Mouse (Mus musculus) stomach, postnatal 0 days (tissue): ENCODE measurements around the gene Il25. TPM values are rescaled to one million over a fixed set of nuclear protein-coding genes. Genes with fewer than 3 reads are reported as not detected.
"Not testable (repeated sequence)": the region's sequence is repeated elsewhere in the genome, so short reads cannot be mapped to it uniquely, and the experiment has no call there.

Experiments
- ATAC-seq: fragments of 200-750 bp; cut with Nextera tagmentation; 2 replicates; pipeline ENCODE4 v1.8.0; 2017; ENCODE audit not compliant: low FRiP score, low TSS enrichment
- DNase-seq: peaks from one replicate; pipeline ENCODE4 v3.0.0-alpha.2; 2016; ENCODE audit warnings: low spot score
- H3K27ac ChIP-seq: fragments of 300-500 bp; sonication (generic); replicated peaks from 2 replicates; pipeline ENCODE4 v1.5.1; 2014; ENCODE audit warnings: mild to moderate bottlenecking, control low read depth
- H3K27me3 ChIP-seq: fragments of 300-500 bp; sonication (generic); 2 replicates; pipeline ENCODE4 v1.6.1; 2014; ENCODE audit warnings: low read length; ENCODE audit not compliant: control insufficient read depth, insufficient read depth
- H3K36me3 ChIP-seq: fragments of 300-500 bp; sonication (generic); 2 replicates; pipeline ENCODE4 v1.6.1; 2014; ENCODE audit warnings: low read length, mixed read lengths; ENCODE audit not compliant: control insufficient read depth, insufficient read depth
- H3K4me1 ChIP-seq: fragments of 300-500 bp; sonication (generic); replicated peaks from 2 replicates; pipeline ENCODE4 v1.6.1; 2014; ENCODE audit warnings: antibody characterized with exemption; ENCODE audit not compliant: control insufficient read depth, insufficient read depth
- H3K4me2 ChIP-seq: fragments of 300-500 bp; sonication (generic); replicated peaks from 2 replicates; pipeline ENCODE4 v1.6.1; 2014; ENCODE audit warnings: low read depth, mild to moderate bottlenecking, control low read depth, moderate library complexity
- H3K4me3 ChIP-seq: fragments of 300-500 bp; sonication (generic); 2 replicates; pipeline ENCODE4 v1.5.1; 2014; ENCODE audit warnings: low read depth, low read length, control low read depth
- H3K9ac ChIP-seq: fragments of 300-500 bp; sonication (generic); 2 replicates; pipeline ENCODE4 v1.6.1; 2014; ENCODE audit warnings: mild to moderate bottlenecking, low read length, control low read depth, mixed read lengths
- H3K9me3 ChIP-seq: fragments of 300-500 bp; sonication (generic); 2 replicates; pipeline ENCODE4 v1.6.1; 2016; ENCODE audit warnings: low read length; ENCODE audit not compliant: control insufficient read depth
- CTCF ChIP-seq: IDR thresholded peaks from 2 replicates; pipeline ENCODE4 v1.5.1; 2016; ENCODE audit warnings: antibody characterized with exemption, low read depth, mild to moderate bottlenecking, moderate library complexity
- EP300 ChIP-seq: optimal IDR thresholded peaks from 2 replicates; pipeline ENCODE3; 2016; ENCODE audit warnings: antibody characterized with exemption
- WGBS: fragments of 180-500 bp; shearing (Covaris S2); extraction: QIAGEN DNeasy Blood & Tissue Kit; methylation state at CpG from one replicate; pipeline ENCODE4 v1.1.7; 2014; 5-methylcytosine and 5-hydroxymethylcytosine counted together
- microRNA counts: library from miRNA; unstranded; fragments of <30 nt; microRNA quantifications from one replicate; lab custom pipeline; 2015
- microRNA-seq: library from miRNA; unstranded; fragments of <30 nt; microRNA quantifications from one replicate; pipeline ENCODE4, GENCODE M21; 2016
- polyA plus RNA-seq: library from polyadenylated mRNA; unstranded; fragments of >200 nt; fragmentation: Nextera tagmentation; extraction: Ambion mirVana; gene quantifications from 2 replicates; pipeline ENCODE4 v1.2.1, GENCODE M21; 2015

The Il25 gene
- polyA plus RNA-seq, 1 experiment from 2014 or later, result 0.15 TPM

GRCm38 (mm10) chr14:54968344-54968743 lies 35.8 kb downstream of the Il25 start:
- no peaks in the 10 kb centered on the region for H3K4me1 ChIP-seq
- no peak for DNase-seq

GRCm38 (mm10) chr14:54972786-54973185 lies 40.3 kb downstream of the Il25 start:
- H3K4me3 ChIP-seq, H3K4me1 ChIP-seq, H3K9me3 ChIP-seq, H3K9ac ChIP-seq, H3K36me3 ChIP-seq, H3K4me2 ChIP-seq, ATAC-seq, H3K27me3 ChIP-seq, DNase-seq, H3K27ac ChIP-seq: not testable (repeated sequence)
- 91% methylated on average over 7 of the region's 11 CpGs for WGBS

More at GRCm38 (mm10) chr14:54968344-54968743, 35.8 kb downstream of the Il25 start:
- Histone ChIP-seq H3K9ac (no peak overlapping the region), H3K9me3 (no peaks in the 10 kb centered on the region), H3K27me3 (no peaks in the 10 kb centered on the region), H3K27ac (no peak overlapping the region), H3K4me3 (no peak overlapping the region), H3K4me2 (no peak overlapping the region), H3K36me3 (no peaks in the 10 kb centered on the region)
- ATAC-seq, result no peak
- TF ChIP-seq EP300 (no peak), CTCF (no peak)

GRCm38 (mm10) chr14:54974068-54974791 lies 41.7 kb downstream of the Il25 start:
- Histone ChIP-seq H3K4me1 (no peaks in the 10 kb centered on the region), H3K36me3 (no peaks in the 10 kb centered on the region), H3K4me3 (no peak overlapping the region), H3K27me3 (no peaks in the 10 kb centered on the region), H3K9ac (no peak overlapping the region), H3K27ac (no peak overlapping the region), H3K9me3 (no peaks in the 10 kb centered on the region), H3K4me2 (no peak overlapping the region)
- 91% methylated on average over 6 of the region's 6 CpGs for WGBS
- TF ChIP-seq EP300 (no peak), CTCF (no peak)
- no peak for ATAC-seq
- no peak for DNase-seq

GRCm38 (mm10) chr14:54976633-54977032 lies 44.1 kb downstream of the Il25 start, which contains the start of gene Gm17428:
Gm17428 (plus strand) TSS chr14:54976933.
- WGBS, result 66% methylated on average over 1 of the region's 1 CpGs
- Histone ChIP-seq H3K4me1 (no peaks in the 10 kb centered on the region), H3K9ac (no peak within 1 kb of the TSS), H3K4me3 (no peak within 1 kb of the TSS), H3K9me3 (no peaks in the 10 kb centered on the region), H3K27me3 (no peaks in the 10 kb centered on the region), H3K36me3 (no peaks in the 10 kb centered on the region), H3K27ac (no peak within 1 kb of the TSS), H3K4me2 (no peak within 1 kb of the TSS)
- ATAC-seq, result no peak
- DNase-seq, result no peak
- TF ChIP-seq EP300 (no peak), CTCF (no peak)

- Histone ChIP-seq H3K9ac (no peak overlapping the region), H3K4me2 (no peak overlapping the region), H3K27ac (no peak overlapping the region), H3K27me3 (no peaks in the 10 kb centered on the region), H3K4me1 (no peaks in the 10 kb centered on the region), H3K4me3 (no peak overlapping the region), H3K9me3 (no peaks in the 10 kb centered on the region), H3K36me3 (no peaks in the 10 kb centered on the region)
- ATAC-seq, result no peak
- no peak for TF ChIP-seq EP300
- TF ChIP-seq CTCF, result no peak
- WGBS, result 86% methylated on average over 8 of the region's 8 CpGs
- DNase-seq, result no peak
Measured at GRCm38 (mm10) chr14:54978664-54979063, 46.2 kb downstream of the Il25 start.

- Histone ChIP-seq H3K9ac (no peak overlapping the region), H3K9me3 (no peaks in the 10 kb centered on the region), H3K4me2 (no peak overlapping the region), H3K36me3 (no peaks in the 10 kb centered on the region), H3K27me3 (no peaks in the 10 kb centered on the region), H3K4me1 (no peaks in the 10 kb centered on the region), H3K27ac (no peak overlapping the region), H3K4me3 (no peak overlapping the region)
- no peak for TF ChIP-seq CTCF
- no peak for TF ChIP-seq EP300
- 91% methylated on average over 7 of the region's 7 CpGs for WGBS
- DNase-seq (no peak), ATAC-seq (no peak)
Measured at GRCm38 (mm10) chr14:54981934-54982333, 49.4 kb downstream of the Il25 start.

MicroRNA genes within 50 kb of the gene (microRNA counts, 519-probe panel; counts per million panel counts)
- microRNA mmu-miR-208a (lab: Ali Mortazavi, UCI), result not detected
- microRNA mmu-miR-208b (lab: Ali Mortazavi, UCI), result 2,921 counts per million, percentile 9 among the panel's probes with 10 or more counts

Small RNAs within 50 kb of the gene (microRNA-seq; reads per million reads assigned to microRNA genes)
- gene Mir208a, result 1.6 reads per million
- 113 reads per million, percentile 46 among the genes with 10 or more reads in this experiment for gene Mir208b

Other genes starting within 250 kb of the Il25 start
- gene 1700123O20Rik, start 246.5 kb upstream of the Il25 start, polyA plus RNA-seq, result 60.8 and 61.7 TPM in 2 replicates
- 37.0 and 46.9 TPM in 2 replicates for gene Acin1, start 245.8 kb upstream of the Il25 start, polyA plus RNA-seq
- gene Gm29776, start 233.9 kb upstream of the Il25 start, polyA plus RNA-seq, result 0.08 and 0.11 TPM in 2 replicates
- gene Cebpe, start 220.5 kb upstream of the Il25 start, polyA plus RNA-seq, result 0.10 TPM in 1 of 2 replicates, not detected in the other
- 3.1 and 4.2 TPM in 2 replicates for gene Slc7a8, start 150.7 kb upstream of the Il25 start, polyA plus RNA-seq
- not detected in 2 replicates for gene Rnf212b, start 118.6 kb upstream of the Il25 start, polyA plus RNA-seq
- gene Homez, start 61.7 kb upstream of the Il25 start, polyA plus RNA-seq, result 4.5 and 5.0 TPM in 2 replicates
- 1.7 and 2.2 TPM in 2 replicates for gene Ppp1r3e, start 55.1 kb upstream of the Il25 start, polyA plus RNA-seq
- gene Bcl2l2, start 49.3 kb upstream of the Il25 start, polyA plus RNA-seq, result 4.3 and 4.7 TPM in 2 replicates
- gene Gm20521, start 49.3 kb upstream of the Il25 start, polyA plus RNA-seq, result 1.2 TPM in 2 replicates
- gene Pabpn1, start 40.2 kb upstream of the Il25 start, polyA plus RNA-seq, result 46.4 and 56.2 TPM in 2 replicates
- gene Slc22a17, start 19.6 kb upstream of the Il25 start, polyA plus RNA-seq, result 15.4 and 20.6 TPM in 2 replicates
- 14.1 and 16.8 TPM in 2 replicates for gene Efs, start 6.6 kb upstream of the Il25 start, polyA plus RNA-seq
- gene Cmtm5, start 3.6 kb downstream of the Il25 start, polyA plus RNA-seq, result 3.3 and 4.6 TPM in 2 replicates
- gene Myh6, start 34.2 kb downstream of the Il25 start, polyA plus RNA-seq, result 0.27 and 0.29 TPM in 2 replicates
- gene Gm17428, start 44.2 kb downstream of the Il25 start, polyA plus RNA-seq, result not detected in 2 replicates
- 1.4 and 2.4 TPM in 2 replicates for gene Myh7, start 61.9 kb downstream of the Il25 start, polyA plus RNA-seq
- 54.4 and 55.2 TPM in 2 replicates for gene Ngdn, start 82.8 kb downstream of the Il25 start, polyA plus RNA-seq
- gene Zfhx2, start 159.6 kb downstream of the Il25 start, polyA plus RNA-seq, result 1.0 and 1.3 TPM in 2 replicates
- gene Thtpa, start 162.1 kb downstream of the Il25 start, polyA plus RNA-seq, result 11.5 and 11.8 TPM in 2 replicates
- gene Ap1g2, start 173.9 kb downstream of the Il25 start, polyA plus RNA-seq, result 26.4 and 31.0 TPM in 2 replicates
- gene Jph4, start 184.2 kb downstream of the Il25 start, polyA plus RNA-seq, result 0.82 and 1.0 TPM in 2 replicates